Mouse (Mus musculus) intestine, embryonic 14.5 days (tissue): ENCODE measurements around the gene Suv39h2. TPM values are rescaled to one million over a fixed set of nuclear protein-coding genes. Genes with fewer than 3 reads are reported as not detected.

Experiments
- ATAC-seq: fragments of 200-750 bp; cut with Nextera tagmentation; replicated peaks from 2 replicates; pipeline ENCODE4 v1.8.0; 2017; ENCODE audit warnings: low read depth, moderate number of reproducible peaks, moderate TSS enrichment, moderate library complexity; ENCODE audit not compliant: low FRiP score, low TSS enrichment
- DNase-seq: peaks from one replicate; pipeline ENCODE4 v3.0.0-alpha.2; 2018; ENCODE audit warnings: low spot score
- H3K27ac ChIP-seq: fragments of 300-500 bp; sonication (generic); 2 replicates; pipeline ENCODE4 v1.5.1; 2014; ENCODE audit warnings: low read depth, mild to moderate bottlenecking, control low read depth
- H3K27me3 ChIP-seq: fragments of 300-500 bp; sonication (generic); replicated peaks from 2 replicates; pipeline ENCODE4 v1.6.1; 2014; ENCODE audit warnings: low read length, control low read depth; ENCODE audit not compliant: control insufficient read depth, insufficient read depth
- H3K36me3 ChIP-seq: fragments of 300-500 bp; sonication (generic); 2 replicates; pipeline ENCODE4 v1.6.1; 2014; ENCODE audit warnings: low read length, control low read depth; ENCODE audit not compliant: control insufficient read depth, insufficient read depth
- H3K4me1 ChIP-seq: fragments of 300-500 bp; sonication (generic); replicated peaks from 2 replicates; pipeline ENCODE4 v1.6.1; 2014; ENCODE audit warnings: low read length, control low read depth, mixed read lengths; ENCODE audit not compliant: control insufficient read depth, insufficient read depth
- H3K4me2 ChIP-seq: fragments of 300-500 bp; sonication (generic); 2 replicates; pipeline ENCODE4 v1.6.1; 2014; ENCODE audit warnings: low read length
- H3K4me3 ChIP-seq: fragments of 300-500 bp; sonication (generic); 2 replicates; pipeline ENCODE4 v1.5.1; 2014; ENCODE audit warnings: low read depth, low read length, control low read depth, mixed read lengths
- H3K9ac ChIP-seq: fragments of 300-500 bp; sonication (generic); 2 replicates; pipeline ENCODE4 v1.6.1; 2014; ENCODE audit warnings: mild to moderate bottlenecking, low read length
- H3K9me3 ChIP-seq: fragments of 300-500 bp; sonication (generic); 2 replicates; pipeline ENCODE4 v1.6.1; 2016; ENCODE audit warnings: low read length, control low read depth; ENCODE audit not compliant: control insufficient read depth
- WGBS: fragments of 180-500 bp; shearing (Covaris S2); extraction: QIAGEN DNeasy Blood & Tissue Kit; methylation state at CpG from one replicate; pipeline ENCODE4 v1.1.7; 2014; 5-methylcytosine and 5-hydroxymethylcytosine counted together
- polyA plus RNA-seq: library from polyadenylated mRNA; unstranded; fragments of >200 nt; fragmentation: Nextera tagmentation; extraction: Ambion mirVana; gene quantifications from 2 replicates; pipeline ENCODE4 v1.2.1, GENCODE M21; 2014

The Suv39h2 gene
- polyA plus RNA-seq, 1 experiment from 2014 or later: 15.3 TPM

DNA sequence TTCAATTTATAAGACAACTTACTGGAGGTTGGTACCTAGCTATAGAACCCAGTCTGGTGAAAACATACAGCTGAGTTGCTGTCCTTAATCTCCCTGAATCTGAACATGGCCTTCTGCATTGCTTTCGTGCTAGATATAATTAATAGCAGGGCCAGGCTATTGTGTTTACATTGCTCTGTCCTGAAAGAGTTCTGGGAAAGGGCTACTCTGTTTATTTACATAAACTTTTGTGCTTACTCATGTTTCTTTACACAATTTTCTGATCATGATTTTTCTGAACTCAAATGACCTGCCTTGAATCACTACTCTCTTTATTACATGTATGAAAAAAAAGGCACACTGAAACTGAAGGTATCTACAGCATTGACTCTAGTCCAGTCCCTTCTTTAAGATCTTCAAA is 59.2 kb downstream of the Suv39h2 start:
- ATAC-seq: no peak
- 14% methylated on average over 1 of the region's 1 CpGs for WGBS

DNA sequence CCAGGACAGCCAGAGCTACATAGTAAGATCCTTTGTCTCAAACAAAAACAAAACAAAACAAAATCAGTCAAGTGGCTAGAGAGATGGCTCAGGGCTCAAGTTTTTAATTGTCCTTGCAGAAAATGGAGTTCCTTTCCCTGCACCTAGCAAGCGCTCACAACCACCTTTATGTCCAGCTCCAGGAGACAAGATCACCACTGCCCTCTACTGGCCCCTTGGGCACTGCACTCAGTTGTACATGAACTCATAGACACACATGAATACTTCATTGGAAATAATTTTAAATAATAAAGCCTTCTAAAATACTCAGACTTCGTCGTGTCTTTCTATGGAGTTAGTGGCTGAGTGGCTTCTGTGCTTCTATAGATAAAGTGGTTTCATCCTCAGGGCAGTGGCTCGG is 60.6 kb downstream of the Suv39h2 start:
- H3K4me3 ChIP-seq: no peak overlapping the region

More for the DNA sequence above, 59.2 kb downstream of the Suv39h2 start:
- Histone ChIP-seq H3K27ac (no peak overlapping the region), H3K4me3 (no peak overlapping the region), H3K9me3 (no peaks in the 10 kb centered on the region), H3K36me3 (no peaks in the 10 kb centered on the region), H3K4me1 (no peaks in the 10 kb centered on the region), H3K27me3 (peaks cover 5% of the 10 kb centered on the region; the same call in 1 of the 2 replicates), H3K4me2 (no peak overlapping the region), H3K9ac (no peak overlapping the region)
- no peak for DNase-seq

DNA sequence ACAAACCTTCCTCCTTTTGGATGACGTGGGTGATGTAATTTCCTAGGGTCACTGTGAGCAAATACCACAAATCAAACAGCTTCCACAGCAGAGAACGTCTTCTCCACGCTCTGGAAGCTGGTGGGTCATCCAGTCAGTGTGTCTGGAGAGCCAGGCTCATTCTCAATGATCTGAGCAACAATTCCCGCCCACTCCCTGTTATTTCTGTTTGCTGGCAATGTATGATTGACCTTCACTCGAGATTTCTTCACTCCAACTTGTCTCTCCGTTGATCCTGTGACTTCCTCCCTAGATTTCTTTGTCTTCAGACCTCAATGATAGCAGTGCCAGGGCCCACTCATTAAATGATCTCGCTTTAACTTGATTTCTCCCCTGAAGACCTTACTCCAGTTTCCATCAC is 67.1 kb downstream of the Suv39h2 start:
- Histone ChIP-seq H3K9me3 (no peaks in the 10 kb centered on the region), H3K9ac (no peak overlapping the region), H3K27ac (no peak overlapping the region), H3K4me3 (no peak overlapping the region), H3K27me3 (no peaks in the 10 kb centered on the region), H3K36me3 (no peaks in the 10 kb centered on the region), H3K4me2 (no peak overlapping the region), H3K4me1 (no peaks in the 10 kb centered on the region)
- no peak for ATAC-seq
- 72% methylated on average over 7 of the region's 7 CpGs for WGBS
- DNase-seq: no peak

More for the DNA sequence above, 60.6 kb downstream of the Suv39h2 start:
- H3K36me3 ChIP-seq: no peaks in the 10 kb centered on the region
- no peak overlapping the region for H3K4me2 ChIP-seq
- H3K9ac ChIP-seq: no peak overlapping the region
- no peak overlapping the region for H3K27ac ChIP-seq
- H3K9me3 ChIP-seq: no peaks in the 10 kb centered on the region
- DNase-seq (peak; percentile 77), ATAC-seq (no peak)
- WGBS: 38% methylated on average over 4 of the region's 4 CpGs
- H3K27me3 ChIP-seq: peaks cover 5% of the 10 kb centered on the region; the same call in 1 of the 2 replicates
- H3K4me1 ChIP-seq: no peaks in the 10 kb centered on the region

DNA sequence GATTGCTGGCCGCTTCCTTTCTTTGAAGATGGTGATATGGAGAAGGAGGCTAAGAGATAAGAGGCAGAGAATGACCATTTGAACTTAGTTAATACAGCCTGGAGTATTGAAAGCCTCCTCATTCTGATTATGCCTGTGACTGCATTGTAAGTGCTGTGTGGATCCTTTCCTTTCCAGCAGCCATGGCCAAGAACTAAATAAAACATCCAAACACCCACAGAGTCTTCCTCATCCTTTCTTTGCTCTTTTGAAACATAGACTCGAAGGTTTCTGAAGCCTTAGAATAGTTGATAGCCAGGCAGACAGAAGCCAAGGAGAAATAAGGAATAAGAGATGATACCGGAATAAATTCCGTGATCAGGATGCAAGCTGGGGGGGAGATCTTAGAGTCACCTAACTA is 68.8 kb downstream of the Suv39h2 start:
- no peak overlapping the region for H3K4me3 ChIP-seq
- H3K27ac ChIP-seq: no peak overlapping the region
- WGBS: 81% methylated on average over 4 of the region's 4 CpGs
- no peak overlapping the region for H3K9ac ChIP-seq
- no peaks in the 10 kb centered on the region for H3K36me3 ChIP-seq
- H3K4me2 ChIP-seq: no peak overlapping the region
- no peaks in the 10 kb centered on the region for H3K4me1 ChIP-seq
- ATAC-seq (no peak), DNase-seq (no peak)
- H3K27me3 ChIP-seq: no peaks in the 10 kb centered on the region
- no peaks in the 10 kb centered on the region for H3K9me3 ChIP-seq

Other genes with a start within 250 kb of the Suv39h2 start
- 49.9 and 51.0 TPM in 2 replicates for gene Nmt2, start 190.8 kb downstream of the Suv39h2 start, polyA plus RNA-seq
- 28.3 and 36.5 TPM in 2 replicates for gene Rpp38, start 142.4 kb downstream of the Suv39h2 start, polyA plus RNA-seq
- gene Acbd7, start 138.9 kb downstream of the Suv39h2 start, polyA plus RNA-seq: 0.75 and 0.76 TPM in 2 replicates
- gene Olah, start 77.8 kb downstream of the Suv39h2 start, polyA plus RNA-seq: not detected in 2 replicates
- gene Meig1, start 52.4 kb downstream of the Suv39h2 start, polyA plus RNA-seq: not detected in 2 replicates
- 7.2 and 7.8 TPM in 2 replicates for gene Dclre1c, start 50.9 kb downstream of the Suv39h2 start, polyA plus RNA-seq
- 4.8 and 5.1 TPM in 2 replicates for gene Gm45902, start 37.8 kb upstream of the Suv39h2 start, polyA plus RNA-seq
- 113 and 119 TPM in 2 replicates for gene Hspa14, start 37.8 kb upstream of the Suv39h2 start, polyA plus RNA-seq
- 0.22 TPM in 2 replicates for gene Cdnf, start 38.0 kb upstream of the Suv39h2 start, polyA plus RNA-seq
- 61.2 and 67.1 TPM in 2 replicates for gene Fam107b, start 95.5 kb upstream of the Suv39h2 start, polyA plus RNA-seq